Mouse (Mus musculus) midbrain, embryonic 16.5 days (tissue): ENCODE data around the gene Arhgef9. TPM values are rescaled to one million over a fixed set of nuclear protein-coding genes. Genes with fewer than 3 reads are reported as not detected.

Source experiments
- ATAC-seq: fragments of 200-750 bp; cut with Nextera tagmentation; 2 replicates; pipeline ENCODE4 v1.8.0; 2017; ENCODE audit warnings: moderate TSS enrichment
- H3K27ac ChIP-seq: fragments of 300-500 bp; sonication (generic); 2 replicates; pipeline ENCODE4 v1.5.1; 2014; ENCODE audit warnings: mild to moderate bottlenecking, low read length, mixed read lengths
- H3K27me3 ChIP-seq: fragments of 300-500 bp; sonication (generic); 2 replicates; pipeline ENCODE4 v1.6.1; 2014; ENCODE audit warnings: low read depth, low read length, mixed read lengths; ENCODE audit not compliant: control insufficient read depth, insufficient read depth
- H3K36me3 ChIP-seq: fragments of 300-500 bp; sonication (generic); 2 replicates; pipeline ENCODE4 v1.6.1; 2014; ENCODE audit warnings: mild to moderate bottlenecking, low read length, moderate library complexity, mixed read lengths; ENCODE audit not compliant: control insufficient read depth, insufficient read depth
- H3K4me1 ChIP-seq: fragments of 300-500 bp; sonication (generic); 2 replicates; pipeline ENCODE4 v1.6.1; 2014; ENCODE audit warnings: mild to moderate bottlenecking, low read length, mixed read lengths; ENCODE audit not compliant: control insufficient read depth, insufficient read depth
- H3K4me2 ChIP-seq: fragments of 300-500 bp; sonication (generic); 2 replicates; pipeline ENCODE4 v1.6.1; 2014; ENCODE audit warnings: mild to moderate bottlenecking, low read length, mixed read lengths
- H3K4me3 ChIP-seq: fragments of 300-500 bp; sonication (generic); 2 replicates; pipeline ENCODE4 v1.5.1; 2014; ENCODE audit warnings: low read depth, mild to moderate bottlenecking, low read length, moderate library complexity, mixed read lengths
- H3K9ac ChIP-seq: fragments of 300-500 bp; sonication (generic); 2 replicates; pipeline ENCODE4 v1.6.1; 2014; ENCODE audit warnings: low read depth, low read length, mixed read lengths
- H3K9me3 ChIP-seq: fragments of 300-500 bp; sonication (generic); replicated peaks from 2 replicates; pipeline ENCODE4 v1.6.1; 2014; ENCODE audit warnings: mild to moderate bottlenecking, low read length, mixed read lengths; ENCODE audit not compliant: control insufficient read depth, poor library complexity, severe bottlenecking
- WGBS: fragments of 180-500 bp; shearing (Covaris S2); extraction: QIAGEN DNeasy Blood & Tissue Kit; methylation state at CpG from one replicate; pipeline ENCODE4 v1.1.7; 2014; 5-methylcytosine and 5-hydroxymethylcytosine counted together
- polyA plus RNA-seq: library from polyadenylated mRNA; unstranded; fragments of >200 nt; fragmentation: Nextera tagmentation; extraction: Ambion mirVana; gene quantifications from 2 replicates; pipeline ENCODE4 v1.2.1, GENCODE M21; 2015

Arhgef9 gene
- polyA plus RNA-seq, 1 experiment from 2014 or later = 48.4 TPM

- Histone ChIP-seq H3K9me3 (no peaks in the 10 kb centered on the region), H3K36me3 (no peaks in the 10 kb centered on the region), H3K4me2 (no peak overlapping the region), H3K27me3 (no peaks in the 10 kb centered on the region), H3K27ac (no peak overlapping the region), H3K4me3 (no peak overlapping the region), H3K9ac (no peak overlapping the region), H3K4me1 (no peaks in the 10 kb centered on the region)
- WGBS = 66% methylated on average over 5 of the region's 5 CpGs
- no peak for ATAC-seq
Measured at GRCm38 (mm10) chrX:95027907-95028306, 168.7 kb downstream of the Arhgef9 start.

DNA sequence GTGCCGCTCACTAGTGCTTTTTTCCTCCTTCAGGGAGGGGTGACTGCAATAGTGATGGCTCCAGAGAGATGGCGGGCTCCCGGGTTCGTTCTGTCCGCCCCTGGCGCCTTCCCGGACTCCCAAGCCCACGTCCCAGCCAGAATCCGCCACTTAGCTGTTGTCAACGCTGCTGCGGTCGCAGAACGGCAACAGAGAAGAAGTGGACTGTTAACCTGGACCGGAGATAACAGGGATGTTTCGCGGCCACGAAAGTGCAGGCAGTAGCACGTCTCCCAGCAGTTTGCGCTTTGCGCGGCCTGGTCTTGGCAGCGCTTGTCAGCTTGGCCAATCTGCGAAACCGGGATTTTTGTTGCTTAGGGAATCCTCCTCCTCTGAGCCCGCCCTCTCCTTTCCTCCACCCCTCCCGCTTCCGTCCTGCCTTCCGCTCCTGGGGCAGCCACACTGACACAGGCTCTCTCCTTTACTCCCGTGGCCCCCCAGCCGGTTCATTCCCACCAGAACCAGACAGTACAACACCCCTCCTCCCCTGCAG lies 170.2 kb downstream of the Arhgef9 start, which contains the start of gene Spin4:
Gene Spin4 (minus strand): TSS at position 322 of the 532 bp plus-strand sequence.
- Histone ChIP-seq H3K27ac (peak within 1 kb of the TSS; percentile 80), H3K36me3 (no peaks in the 10 kb centered on the region), H3K9ac (peak within 1 kb of the TSS; percentile 47), H3K27me3 (no peaks in the 10 kb centered on the region), H3K9me3 (no peaks in the 10 kb centered on the region), H3K4me1 (no peaks in the 10 kb centered on the region), H3K4me2 (peak within 1 kb of the TSS; percentile 66), H3K4me3 (peak within 1 kb of the TSS; percentile 52)
- ATAC-seq = peak; percentile 91
- WGBS = 16% methylated on average over 30 of the region's 30 CpGs

GRCm38 (mm10) chrX:95025779-95026360 lies 170.8 kb downstream of the Arhgef9 start:
- Histone ChIP-seq H3K4me2 (peak overlapping the region; percentile 66), H3K4me3 (peak overlapping the region; percentile 52), H3K27ac (peak overlapping the region; percentile 80), H3K9me3 (no peaks in the 10 kb centered on the region), H3K36me3 (no peaks in the 10 kb centered on the region), H3K4me1 (no peaks in the 10 kb centered on the region), H3K27me3 (no peaks in the 10 kb centered on the region), H3K9ac (peak overlapping the region; percentile 47)
- 18% methylated on average over 23 of the region's 23 CpGs for WGBS
- ATAC-seq = peak; percentile 83

DNA sequence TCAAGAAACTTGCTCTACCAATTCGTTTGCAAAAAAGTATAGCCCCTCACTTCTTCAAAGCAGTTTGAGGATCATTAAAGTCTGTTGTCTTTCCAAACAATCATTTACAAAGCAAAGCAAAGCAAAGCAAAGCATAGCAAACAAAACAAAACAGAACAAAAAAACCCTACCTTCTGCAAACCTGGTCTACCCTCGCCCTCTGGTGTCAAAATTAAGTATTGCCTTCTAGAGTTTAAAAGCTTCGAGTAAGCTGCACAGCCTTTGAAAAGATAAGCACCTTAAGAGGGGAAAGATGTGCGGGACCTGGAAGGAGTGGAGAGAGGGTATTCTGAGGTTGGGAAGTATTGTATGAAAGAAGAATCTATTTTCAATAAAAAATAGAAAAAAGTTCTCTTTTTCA lies 184.6 kb downstream of the Arhgef9 start:
- no peaks in the 10 kb centered on the region for H3K27me3 ChIP-seq
- H3K27ac ChIP-seq = no peak overlapping the region
- H3K36me3 ChIP-seq = no peaks in the 10 kb centered on the region
- no peak for ATAC-seq
- no peaks in the 10 kb centered on the region for H3K4me1 ChIP-seq
- no peak overlapping the region for H3K4me3 ChIP-seq
- H3K9me3 ChIP-seq = no peaks in the 10 kb centered on the region
- WGBS = 18% methylated on average over 4 of the region's 4 CpGs
- no peak overlapping the region for H3K4me2 ChIP-seq
- H3K9ac ChIP-seq = no peak overlapping the region

Other genes starting within 250 kb of the Arhgef9 start
- 2.8 and 3.2 TPM in 2 replicates for gene Spin4, start 170.2 kb downstream of the Arhgef9 start, polyA plus RNA-seq
- gene Amer1, start 248.0 kb upstream of the Arhgef9 start, polyA plus RNA-seq = 12.7 and 14.0 TPM in 2 replicates